Mouse (Mus musculus): ENCODE data around the gene Itga1.

Gene Itga1

DNA sequence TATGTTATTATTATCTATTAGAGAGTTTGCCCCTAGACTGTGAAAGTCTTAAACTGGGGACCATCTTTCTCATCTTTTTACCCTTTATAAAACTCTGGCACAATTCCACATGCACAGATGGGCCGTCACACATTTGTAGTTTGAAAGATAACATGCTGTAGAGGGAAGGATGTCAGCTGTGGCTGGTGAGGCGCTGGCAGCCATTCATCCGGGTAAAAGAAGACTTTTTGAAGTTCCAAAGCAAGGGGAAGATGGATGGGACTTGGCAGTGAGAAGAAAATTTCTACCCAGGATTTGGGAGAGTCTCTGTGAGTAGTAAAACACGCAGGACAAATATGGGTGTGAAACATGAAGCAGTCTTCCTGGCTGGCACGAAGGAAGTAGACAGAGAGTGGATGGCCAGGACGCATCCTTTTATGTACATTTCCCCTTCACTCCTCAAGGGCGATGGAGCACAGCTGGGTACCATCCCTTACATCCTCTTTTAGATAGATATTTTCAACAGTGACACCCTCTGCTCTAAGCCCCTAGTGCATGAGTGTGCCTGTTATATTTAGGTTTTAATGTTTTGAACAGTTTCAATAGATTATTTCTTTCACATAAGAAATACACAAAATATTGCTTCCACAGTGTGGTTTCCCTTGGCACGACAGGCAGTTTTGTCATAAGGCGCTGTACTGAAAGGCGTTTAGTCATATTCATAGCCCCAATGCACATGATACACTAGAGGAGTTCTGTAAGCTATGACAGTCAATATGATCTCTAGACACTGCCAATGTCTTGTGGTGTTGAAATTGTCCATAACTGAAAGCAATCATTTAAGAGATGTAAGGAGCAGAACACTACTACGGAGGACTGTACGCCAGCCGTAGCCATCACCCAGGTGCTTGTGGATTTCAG is 50.9 kb downstream of the Itga1 start:
- DNase-seq (ENCODE audit: low spot score) = no peak

DNA sequence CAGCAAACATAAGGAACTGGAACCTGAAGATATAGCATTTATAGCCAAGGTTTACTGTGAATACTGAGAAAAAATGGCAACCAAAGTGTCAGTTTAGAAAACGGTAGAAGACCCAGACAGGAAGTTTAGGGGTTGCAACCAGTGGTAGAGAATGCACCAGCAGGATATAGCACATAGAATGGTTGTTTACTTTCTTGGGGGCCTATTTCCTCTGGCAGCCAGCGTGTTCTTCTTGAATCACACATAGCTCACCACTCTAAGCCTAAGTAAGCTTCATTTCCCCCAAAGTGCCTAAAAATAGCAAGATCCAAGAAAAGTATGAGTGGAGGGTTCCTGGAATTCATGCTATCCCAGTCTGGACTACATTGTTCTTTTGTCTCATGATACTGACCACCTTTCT is 59.1 kb downstream of the Itga1 start:
- no peak for DNase-seq (ENCODE audit: low spot score)

DNA sequence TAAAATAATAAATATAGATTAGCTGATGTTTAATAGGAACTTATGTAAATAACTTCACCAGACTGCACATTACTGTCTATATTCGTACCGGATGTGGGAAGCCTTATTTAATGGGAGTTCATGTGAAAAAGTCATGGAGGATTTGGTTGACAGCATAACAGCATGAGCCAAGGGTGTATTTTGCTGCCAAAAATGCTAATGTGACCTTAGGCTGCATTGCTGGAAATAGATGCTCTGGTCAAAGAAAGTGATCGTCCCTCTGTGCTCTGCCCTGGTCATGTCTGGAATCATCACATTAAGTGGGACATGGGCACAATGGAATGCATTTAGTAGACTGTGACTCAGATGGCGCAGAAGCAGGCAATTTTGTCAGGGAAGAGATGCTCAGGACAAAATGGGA is 64.5 kb downstream of the Itga1 start:
- DNase-seq (ENCODE audit: low spot score) = no peak

DNA sequence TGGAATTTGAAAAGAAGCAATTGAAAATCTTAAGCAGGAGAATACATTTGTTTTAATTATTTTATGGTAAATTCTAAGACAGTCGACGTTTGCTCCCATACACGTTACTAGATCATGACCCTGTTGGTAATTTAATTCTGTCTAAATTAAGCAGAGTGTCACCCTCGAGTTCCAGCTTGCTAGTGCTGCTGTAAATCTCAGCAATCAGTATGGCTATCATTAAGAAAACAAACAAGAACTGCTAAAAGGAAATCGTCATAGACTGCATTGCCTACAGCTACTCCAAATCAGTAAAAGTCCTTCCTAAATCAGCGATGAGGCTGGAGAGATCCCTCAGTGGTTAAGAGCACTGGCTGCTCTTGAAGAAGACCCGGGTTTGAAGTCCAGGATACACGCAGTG is 66.4 kb downstream of the Itga1 start:
- DNase-seq (ENCODE audit: low spot score) = no peak

DNA sequence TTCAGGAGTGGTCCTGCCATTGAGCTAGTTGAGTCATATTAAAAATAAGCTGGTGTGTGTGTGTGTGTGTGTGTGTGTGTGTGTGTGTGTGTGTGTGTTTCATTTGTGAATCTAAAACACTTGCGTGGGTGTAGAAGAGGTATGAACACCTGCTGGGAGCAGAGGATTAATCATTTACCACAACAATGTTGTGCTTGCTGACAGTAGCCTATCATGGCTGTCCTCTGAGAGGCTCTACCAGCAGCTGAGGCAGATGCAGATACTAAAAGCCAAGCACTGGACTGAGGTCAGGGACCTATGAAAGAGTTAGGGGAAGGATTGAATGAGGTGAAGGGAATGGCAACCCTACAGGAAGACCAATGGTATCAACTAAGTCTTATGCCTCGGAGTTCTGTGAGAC is 68.6 kb downstream of the Itga1 start:
- no peak for DNase-seq (ENCODE audit: low spot score)

DNA sequence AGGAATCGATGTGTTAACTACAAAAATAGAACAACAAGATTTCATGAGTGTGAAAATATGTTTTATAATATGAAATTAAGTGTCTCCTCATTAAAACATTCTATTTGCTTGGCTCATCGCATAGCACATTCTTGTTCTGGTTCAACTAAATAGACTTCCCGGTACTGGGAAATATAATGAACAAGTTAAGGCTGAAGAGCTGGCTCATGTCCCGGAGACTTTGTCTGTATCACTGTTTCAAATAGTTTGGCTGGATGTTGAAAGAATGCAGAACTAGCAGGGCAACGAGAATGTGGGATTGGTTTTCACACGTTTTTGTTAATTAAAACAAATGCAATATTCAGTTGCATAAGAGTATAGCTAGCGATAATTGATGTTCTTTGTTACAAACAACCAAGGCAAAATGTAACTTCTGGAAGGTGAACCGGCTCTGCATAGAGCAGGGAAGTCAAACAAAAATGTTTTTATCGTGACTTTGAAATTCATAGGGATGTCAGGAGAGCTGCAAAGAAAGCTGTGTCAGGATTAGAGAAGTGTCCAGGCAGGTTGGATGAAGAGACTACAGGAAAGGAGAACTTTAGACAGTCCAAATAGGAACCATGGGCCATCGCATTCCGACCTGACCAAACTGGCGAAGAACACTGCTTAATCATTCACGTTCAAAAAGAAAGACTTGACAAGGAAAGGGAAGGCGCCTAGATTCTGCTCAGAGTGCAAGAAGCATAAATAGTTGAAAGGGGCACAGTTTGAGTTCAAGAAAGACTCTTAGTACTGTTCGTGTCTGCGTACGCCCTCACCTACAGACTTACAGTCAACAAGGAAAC is 70.4 kb downstream of the Itga1 start:
- no peak for DNase-seq (ENCODE audit: low spot score)

DNA sequence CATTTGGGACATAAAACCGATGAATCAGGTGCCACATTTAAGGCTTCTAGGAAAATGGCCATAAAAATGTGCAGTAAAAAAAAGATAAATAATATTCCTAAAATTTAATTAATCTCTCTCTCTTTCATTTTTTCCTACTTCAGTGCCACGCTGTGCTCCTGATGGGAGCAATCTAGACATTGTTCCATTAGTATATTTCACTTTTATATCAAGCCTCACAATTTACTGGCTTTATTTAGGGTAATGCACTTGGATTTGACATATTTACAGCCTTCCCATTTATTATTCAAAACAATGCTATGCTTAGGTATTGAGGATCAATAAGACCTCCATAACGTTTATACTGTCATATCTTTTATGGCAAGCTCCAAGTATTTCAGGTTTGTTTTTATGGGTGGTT is 76.4 kb downstream of the Itga1 start:
- no peak for DNase-seq (ENCODE audit: low spot score)

DNA sequence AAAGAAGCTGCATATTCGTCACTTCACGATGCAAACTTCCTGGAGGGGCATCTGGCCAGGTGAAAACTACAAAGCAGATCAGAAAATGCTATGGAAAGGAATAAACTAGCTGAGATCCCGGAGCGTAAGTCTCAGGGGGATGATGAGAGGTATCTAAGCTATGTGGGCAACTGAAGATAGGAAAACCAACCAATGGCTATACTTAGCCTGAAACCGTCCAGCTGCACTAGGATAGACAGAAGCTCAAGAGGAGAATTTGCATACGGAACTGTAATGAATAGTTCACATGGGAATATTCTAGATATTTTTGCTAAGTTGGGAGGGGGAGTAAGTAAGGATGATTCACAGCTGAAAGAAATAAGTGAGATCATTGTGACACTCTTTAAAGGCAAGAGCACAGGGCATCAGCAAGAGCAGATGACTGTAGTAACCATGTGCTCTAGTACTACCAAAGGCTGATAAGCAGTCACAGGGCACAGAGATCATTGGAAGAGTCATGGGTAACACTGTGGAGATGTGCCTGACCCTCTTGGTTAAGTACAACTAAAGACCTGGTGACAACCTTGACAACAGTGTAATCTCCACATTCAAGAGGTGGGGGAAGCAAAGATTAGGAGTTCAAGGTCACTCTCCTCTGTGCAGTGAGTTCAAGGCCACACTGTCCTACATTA is 79.5 kb downstream of the Itga1 start:
- DNase-seq (ENCODE audit: low spot score) = no peak

DNA sequence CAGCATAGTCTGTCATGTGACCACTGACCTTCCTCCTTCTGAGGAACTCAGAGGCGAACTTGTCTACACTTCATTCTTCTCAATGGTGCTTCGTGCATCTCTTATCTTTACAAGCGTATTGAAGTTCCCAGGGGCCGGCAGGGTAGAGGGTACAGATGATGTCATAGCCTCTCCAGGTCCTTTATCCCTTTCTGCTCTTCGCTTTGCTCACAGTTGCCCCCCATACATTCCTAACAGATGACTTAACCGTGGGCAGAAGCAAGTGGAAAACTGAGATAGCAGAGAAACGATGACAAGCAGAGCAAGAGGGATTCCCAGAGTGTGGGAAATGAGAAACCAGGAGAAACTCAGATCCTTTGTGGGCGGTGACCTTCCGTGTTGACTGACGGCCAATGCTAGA is 80.4 kb downstream of the Itga1 start:
- DNase-seq (ENCODE audit: low spot score) = no peak

DNA sequence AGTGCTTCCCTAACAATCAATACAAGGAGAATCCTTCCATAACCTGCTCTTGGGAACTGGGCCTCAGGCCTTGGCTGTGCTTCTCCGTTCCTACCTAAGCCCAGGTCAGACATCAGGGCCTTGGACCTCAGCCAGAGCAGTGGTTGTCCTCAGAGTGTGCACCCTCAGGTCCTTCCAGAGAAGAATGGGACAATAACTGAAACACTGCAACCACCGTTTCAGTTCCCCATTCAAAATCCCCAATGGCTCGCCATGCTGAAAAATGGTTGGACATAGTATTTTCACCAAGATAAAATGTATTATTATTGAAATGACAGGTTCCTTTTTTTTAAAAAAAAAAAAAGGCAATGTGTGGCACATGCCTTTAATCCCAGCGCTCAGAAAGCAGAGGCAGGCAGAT is 81.0 kb downstream of the Itga1 start:
- no peak for DNase-seq (ENCODE audit: low spot score)

DNA sequence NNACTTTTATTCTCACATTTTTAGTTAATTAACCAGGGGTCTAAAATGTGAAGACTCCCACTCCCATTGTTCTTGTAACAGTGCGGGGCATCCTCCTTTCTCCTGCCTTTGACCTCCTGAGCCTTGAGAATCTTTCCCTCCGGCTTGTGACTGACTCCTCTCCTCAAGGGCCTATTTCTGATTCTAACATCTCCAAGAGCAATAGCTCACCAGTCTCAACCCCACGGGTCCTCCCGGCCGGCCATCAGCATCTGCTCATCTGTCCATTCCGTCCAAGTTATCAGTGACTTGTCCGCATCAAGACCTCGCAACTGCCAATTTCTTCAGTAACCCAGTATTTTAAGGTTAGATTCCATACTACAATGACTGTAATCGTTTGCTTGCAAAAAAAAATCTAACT is 84.2 kb downstream of the Itga1 start:
- no peak for DNase-seq (ENCODE audit: low spot score)

DNA sequence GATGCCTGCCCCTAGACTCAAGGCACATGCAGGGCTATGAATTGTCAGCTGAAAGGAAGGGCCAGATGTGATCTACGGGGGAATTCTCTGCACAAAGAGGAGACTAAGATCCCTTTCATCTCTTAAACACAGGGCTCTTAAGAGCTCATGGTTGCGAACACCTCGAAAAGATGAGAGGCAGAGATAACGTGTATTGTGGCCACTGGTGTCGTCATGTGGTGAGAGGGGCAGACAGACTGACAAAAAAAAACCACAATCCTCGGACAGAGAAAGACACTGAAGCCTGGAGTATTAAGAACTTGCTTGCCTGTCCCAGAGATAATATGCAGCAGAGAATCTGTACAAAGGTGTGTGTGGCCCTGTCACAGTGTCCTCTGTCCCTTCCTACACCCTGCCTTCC is 90.2 kb downstream of the Itga1 start:
- no peak for DNase-seq (ENCODE audit: low spot score)

DNA sequence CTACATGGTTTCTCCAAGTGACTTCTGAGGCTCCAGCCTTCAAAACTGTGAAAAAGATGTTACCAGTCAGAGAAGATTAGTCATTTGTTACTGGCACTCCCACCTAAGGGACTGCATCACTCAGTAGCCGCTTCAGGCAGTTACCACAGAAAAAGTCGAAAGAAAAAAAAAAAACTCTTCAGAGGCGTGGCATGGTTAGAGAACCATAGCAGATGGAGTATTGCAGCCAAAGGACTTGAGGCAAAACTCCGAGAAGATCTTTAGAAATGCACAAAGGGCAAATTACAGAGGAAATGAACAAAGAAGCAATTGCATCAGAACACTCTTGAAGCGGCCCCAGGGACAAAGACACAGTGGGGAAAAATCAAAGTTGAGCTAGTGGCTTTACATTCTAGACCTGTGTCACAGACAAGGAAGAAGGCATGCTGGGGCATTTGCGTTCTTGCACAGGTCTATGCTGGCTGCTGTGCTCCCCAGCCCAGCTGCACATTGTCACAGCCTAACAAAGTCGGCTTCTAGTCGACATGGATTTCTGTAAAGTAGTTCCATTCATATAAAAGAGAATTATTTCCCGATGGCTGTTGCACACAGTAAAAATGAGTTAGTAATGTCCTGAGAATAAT is 95.4 kb downstream of the Itga1 start:
- DNase-seq (ENCODE audit: low spot score) = no peak

DNA sequence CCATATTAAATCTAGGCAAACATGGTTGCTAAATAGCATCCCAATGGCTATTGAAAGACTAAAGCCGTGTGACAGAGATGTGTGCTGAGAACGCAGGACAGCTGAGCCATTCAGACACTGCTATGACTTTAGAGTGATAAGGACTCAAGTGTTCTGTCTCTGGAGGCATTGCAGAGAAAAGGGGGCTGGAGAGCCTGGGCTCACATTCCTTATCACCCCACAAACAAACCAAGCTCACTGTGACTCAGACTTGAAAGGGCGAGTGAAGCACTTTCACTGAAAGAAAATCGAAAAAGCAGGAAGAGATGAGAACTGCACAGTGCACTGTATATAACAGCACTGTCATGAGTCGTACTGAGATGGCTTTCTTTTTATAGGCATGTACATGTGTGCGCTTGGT is 96.4 kb downstream of the Itga1 start:
- no peak for DNase-seq (ENCODE audit: low spot score)

DNA sequence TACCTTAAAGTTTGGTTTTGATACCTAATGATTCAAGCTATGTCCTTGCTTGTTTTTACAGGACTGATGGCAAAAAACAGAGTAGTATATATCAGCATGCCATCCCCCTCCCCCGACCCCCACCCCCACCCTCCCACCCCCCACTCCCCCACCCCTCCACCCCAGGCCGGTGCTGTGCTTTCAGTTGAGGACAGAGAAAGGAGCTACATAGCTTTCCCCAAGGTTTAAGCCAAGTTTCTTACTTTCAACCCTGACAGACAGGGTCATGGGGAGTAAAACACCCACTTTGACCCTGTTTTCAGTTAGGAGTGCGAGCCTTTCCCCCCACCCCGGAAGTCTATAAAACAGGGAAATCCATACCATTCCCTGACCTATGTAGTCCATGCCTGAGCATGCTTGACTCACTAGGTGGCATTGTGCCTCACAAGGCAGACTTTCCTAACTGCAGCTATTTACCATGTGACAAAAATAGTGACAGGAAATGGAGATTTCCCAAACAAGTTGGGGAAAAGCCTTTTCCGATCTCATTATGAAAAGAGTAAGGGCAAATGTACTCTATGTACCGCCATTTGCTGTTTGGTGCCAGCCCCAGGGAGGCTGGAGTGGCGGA is 98.2 kb downstream of the Itga1 start:
- DNase-seq (ENCODE audit: low spot score) = no peak

DNA sequence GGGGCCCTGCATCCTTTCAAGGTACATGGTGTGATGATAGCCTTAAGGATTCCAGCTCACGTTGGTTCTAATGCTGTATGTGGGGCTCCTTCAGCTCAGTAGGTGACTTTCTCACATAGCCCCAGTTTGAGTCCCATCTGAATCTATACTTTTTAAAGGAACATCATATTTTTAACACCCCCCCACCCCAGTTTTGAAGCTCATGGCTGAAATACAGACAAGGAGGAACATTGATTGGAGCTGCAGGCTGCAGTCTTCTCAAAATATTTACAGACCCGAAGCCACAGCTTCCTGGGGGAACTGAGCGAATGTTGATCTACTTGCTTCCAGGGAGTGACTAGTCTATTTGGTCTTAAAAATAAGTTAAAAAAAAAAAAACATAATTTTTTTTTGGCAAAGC is 98.9 kb downstream of the Itga1 start:
- DNase-seq (ENCODE audit: low spot score) = no peak

DNA sequence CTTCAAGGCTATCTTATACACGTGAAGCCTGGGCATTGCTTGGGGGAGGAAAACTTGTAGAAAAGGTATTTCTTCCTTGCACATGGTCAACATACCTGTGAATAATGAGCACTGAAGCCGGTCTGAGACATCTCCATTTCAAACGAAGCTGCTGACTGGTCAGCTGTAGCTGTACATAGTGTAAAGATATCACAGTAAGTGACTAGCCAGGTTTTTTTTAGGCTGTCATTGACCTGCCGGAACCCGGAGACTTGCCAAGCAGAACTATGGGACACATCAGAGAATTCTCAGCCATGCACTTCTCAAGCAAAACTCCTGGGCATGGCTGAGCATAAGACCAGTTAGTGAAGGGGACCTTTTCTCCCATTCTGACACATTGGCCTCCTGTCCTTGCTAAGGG is 99.6 kb downstream of the Itga1 start:
- no peak for DNase-seq (ENCODE audit: low spot score)

DNA sequence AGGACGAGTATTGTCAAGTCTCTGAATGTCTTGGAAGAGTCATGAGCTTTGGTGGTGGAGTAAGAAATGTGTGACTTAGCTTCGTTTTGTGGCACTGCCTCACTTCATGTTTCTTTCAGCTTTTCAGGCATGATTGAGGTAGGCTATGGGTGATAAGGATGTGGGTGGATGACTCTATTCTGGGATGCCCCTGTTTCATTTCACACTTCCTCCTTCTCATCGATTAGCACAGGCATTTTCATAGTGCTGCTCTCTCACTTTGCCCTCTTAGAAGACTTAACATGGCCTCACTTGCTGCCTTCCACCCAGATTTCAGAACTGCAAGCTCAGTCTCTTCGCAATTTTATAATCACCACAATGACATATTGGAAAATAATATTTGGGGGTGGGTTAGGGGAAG is 102.2 kb downstream of the Itga1 start:
- DNase-seq (ENCODE audit: low spot score) = no peak

DNA sequence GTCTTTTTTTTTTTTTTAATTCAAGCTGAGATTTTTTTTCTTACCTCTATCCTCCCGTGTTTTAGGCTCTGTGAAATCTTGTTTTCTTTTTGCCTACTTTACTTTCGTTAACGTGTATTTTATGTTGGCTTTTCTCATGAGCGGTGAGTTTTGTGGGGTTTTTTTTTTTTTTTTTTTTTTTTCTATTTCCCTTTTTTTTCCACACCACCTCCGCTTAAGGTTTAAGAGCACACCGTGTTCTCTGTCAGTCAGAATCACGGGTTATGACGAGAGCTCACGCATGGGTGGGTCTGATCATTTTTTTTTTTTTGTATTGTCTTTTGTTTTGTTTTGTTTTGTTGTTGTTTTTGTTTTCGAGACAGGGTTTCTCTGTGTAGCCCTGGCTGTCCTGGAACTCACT is 103.7 kb downstream of the Itga1 start:
- no peak for DNase-seq (ENCODE audit: low spot score)

DNA sequence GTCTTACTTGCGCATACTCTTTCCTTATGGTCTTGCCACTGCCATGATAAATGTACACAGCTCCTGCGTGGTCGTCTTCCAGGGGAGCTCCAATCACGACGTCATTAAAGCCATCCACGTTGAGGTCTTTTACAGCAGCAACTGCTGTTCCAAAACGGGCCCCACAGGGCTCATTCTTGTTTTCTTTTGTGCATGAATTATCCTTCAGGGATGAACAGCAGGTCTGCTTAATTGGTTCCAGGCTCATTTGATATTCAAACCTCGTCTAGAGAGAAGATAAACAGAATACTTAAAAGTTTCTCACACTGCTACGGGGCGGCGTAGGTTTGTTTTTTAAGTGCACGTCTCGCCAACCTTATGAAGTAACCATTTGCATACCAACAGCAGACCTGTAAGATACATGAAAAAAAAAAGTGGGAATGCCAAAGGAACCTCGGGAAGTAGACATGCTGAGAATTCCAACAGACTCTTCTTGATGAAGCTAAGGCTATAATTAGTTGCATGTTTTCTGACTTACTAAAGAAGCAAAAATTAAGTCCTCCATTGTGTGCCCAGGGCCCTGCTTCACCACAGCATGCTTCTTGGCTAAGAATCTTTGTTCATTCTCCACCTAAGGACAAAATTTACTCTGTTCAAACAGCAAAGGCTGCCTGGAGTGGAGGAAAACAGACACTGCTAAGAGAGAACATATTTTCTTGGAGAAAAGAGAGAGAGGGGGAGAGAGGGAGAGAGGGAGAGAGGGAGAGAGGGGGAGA is 109.3 kb downstream of the Itga1 start:
- peak; percentile 10 for DNase-seq (ENCODE audit: low spot score)

DNA sequence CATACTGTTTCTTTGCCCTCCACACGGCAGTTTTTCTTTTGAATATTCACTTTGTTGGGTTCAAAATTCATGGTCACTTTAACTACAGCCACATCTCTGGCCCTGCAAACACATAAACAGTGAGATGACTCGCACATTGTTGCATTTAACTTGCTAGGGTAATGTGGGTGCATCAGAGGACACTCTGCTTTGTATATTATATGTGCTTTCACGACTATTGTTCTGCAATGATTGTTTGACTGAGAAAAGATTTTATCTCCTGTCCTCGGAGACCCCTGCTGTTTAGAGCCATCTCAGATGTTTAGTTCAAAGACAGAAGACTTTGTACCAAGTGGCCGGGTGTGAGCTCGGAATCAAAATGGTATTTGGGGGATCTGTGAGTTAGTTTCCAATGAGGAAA is 114.1 kb downstream of the Itga1 start:
- DNase-seq (ENCODE audit: low spot score) = no peak

Measured in retina, embryonic 14.5 days (tissue).